Mouse (Mus musculus): ENCODE data around the gene Gm13696.
"Not testable (repeated sequence)": the region's sequence is repeated elsewhere in the genome, so short reads cannot be mapped to it uniquely, and the experiment has no call there.

Gm13696 gene

DNA sequence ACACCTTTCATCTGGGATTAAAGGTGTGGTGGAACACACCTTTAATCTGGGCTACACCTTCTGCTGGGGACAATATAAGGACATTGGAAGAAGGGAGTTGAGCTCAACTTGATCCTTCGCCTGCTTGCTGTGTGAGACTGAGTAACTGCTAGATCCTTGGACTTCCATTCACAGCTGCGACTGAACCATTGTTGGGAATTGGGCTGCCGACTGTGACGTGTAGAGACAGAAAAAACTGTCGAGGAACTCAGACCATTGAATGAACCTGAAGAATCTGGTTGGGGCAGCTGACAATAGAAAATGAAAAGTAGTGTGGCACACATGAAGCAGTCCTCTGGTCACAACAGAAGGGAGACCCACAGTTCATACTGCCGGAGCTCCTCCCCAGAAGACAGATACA is at the start of gene Gm13696:
Gene Gm13696, plus strand, starts transcription at position 301 of the 400 bp plus-strand sequence.
- DNase-seq = not testable (repeated sequence)

DNA sequence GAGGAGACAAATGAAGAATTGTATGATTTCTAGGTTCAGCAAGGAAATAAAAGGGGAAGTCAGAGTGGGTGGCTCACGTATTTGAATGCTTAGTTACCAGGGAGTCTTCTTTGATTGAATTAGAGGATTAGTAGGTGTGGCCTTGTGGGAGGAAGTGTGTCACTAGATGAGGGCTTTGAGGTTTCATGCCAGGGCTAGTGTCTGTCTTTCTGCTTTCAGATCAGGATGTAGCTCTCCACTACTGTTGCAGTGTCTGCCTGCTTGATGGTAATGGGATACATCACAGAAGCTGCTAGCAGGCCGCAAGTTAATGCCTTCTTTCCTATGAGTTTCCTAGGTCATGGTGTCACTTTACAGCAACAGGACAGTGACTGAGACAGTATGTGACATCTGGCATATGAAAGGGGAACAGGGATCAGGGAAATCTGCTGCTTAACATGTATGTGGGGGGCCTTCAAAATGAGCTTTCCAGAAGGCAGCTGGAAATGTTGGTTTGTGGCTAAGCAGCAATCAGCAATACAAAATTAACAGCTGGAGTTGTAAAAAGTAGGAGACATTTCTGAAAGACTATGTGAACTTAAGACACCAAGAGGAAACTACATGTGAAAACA is 43.3 kb upstream of the Gm13696 start:
- DNase-seq = no peak

DNA sequence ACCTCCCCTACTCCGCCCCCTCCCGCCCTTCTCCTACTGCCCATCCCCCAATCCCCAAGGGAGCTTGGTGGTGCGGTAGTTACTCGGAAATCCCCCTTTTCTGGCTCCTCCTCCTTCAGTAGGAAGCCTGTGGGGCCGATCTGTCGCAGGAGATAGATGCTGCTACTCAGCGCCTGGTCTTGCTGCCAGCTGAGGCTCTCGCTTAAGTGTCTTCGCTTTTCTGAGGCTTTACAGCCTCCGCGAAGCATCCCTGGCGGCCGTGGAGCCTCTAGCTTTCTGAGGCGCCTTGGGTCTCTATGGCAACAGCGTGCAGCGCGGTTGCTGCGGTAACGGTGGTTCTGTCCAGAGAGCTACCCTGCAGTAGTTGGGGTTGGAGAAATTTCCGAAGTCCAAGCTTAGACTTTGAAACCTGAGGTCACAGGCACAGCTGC is 32.0 kb upstream of the Gm13696 start, which contains the start of gene Zswim2:
Gene Zswim2, minus strand, starts transcription at position 298 of the 431 bp plus-strand sequence.
- no peak for DNase-seq

GRCm38 (mm10) chr2:83941378-83941777 is 31.5 kb upstream of the Gm13696 start:
- no peak for DNase-seq

- DNase-seq = no peak
These were observed 31.1 kb upstream of the Gm13696 start for GRCm38 (mm10) chr2:83941792-83942191.

DNA sequence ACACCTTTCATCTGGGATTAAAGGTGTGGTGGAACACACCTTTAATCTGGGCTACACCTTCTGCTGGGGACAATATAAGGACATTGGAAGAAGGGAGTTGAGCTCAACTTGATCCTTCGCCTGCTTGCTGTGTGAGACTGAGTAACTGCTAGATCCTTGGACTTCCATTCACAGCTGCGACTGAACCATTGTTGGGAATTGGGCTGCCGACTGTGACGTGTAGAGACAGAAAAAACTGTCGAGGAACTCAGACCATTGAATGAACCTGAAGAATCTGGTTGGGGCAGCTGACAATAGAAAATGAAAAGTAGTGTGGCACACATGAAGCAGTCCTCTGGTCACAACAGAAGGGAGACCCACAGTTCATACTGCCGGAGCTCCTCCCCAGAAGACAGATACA is 17.5 kb upstream of the Gm13696 start, which contains the start of gene Gm13698:
Gene Gm13698, plus strand, starts transcription at position 301 of the 400 bp plus-strand sequence.
- not testable (repeated sequence) for DNase-seq

DNA sequence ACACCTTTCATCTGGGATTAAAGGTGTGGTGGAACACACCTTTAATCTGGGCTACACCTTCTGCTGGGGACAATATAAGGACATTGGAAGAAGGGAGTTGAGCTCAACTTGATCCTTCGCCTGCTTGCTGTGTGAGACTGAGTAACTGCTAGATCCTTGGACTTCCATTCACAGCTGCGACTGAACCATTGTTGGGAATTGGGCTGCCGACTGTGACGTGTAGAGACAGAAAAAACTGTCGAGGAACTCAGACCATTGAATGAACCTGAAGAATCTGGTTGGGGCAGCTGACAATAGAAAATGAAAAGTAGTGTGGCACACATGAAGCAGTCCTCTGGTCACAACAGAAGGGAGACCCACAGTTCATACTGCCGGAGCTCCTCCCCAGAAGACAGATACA is 11.7 kb upstream of the Gm13696 start, which contains the start of gene Gm13693:
Gene Gm13693, plus strand, starts transcription at position 301 of the 400 bp plus-strand sequence.
- DNase-seq = not testable (repeated sequence)

DNA sequence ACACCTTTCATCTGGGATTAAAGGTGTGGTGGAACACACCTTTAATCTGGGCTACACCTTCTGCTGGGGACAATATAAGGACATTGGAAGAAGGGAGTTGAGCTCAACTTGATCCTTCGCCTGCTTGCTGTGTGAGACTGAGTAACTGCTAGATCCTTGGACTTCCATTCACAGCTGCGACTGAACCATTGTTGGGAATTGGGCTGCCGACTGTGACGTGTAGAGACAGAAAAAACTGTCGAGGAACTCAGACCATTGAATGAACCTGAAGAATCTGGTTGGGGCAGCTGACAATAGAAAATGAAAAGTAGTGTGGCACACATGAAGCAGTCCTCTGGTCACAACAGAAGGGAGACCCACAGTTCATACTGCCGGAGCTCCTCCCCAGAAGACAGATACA is 5.9 kb upstream of the Gm13696 start, which contains the start of gene Gm13695:
Gene Gm13695, plus strand, starts transcription at position 301 of the 400 bp plus-strand sequence.
- DNase-seq = not testable (repeated sequence)

- not testable (repeated sequence) for DNase-seq
These were observed 5.7 kb downstream of the Gm13696 start, which contains the start of gene Gm13694 for GRCm38 (mm10) chr2:83978633-83979032. TSS of gene Gm13694 (plus strand) at chr2:83978933.

DNA sequence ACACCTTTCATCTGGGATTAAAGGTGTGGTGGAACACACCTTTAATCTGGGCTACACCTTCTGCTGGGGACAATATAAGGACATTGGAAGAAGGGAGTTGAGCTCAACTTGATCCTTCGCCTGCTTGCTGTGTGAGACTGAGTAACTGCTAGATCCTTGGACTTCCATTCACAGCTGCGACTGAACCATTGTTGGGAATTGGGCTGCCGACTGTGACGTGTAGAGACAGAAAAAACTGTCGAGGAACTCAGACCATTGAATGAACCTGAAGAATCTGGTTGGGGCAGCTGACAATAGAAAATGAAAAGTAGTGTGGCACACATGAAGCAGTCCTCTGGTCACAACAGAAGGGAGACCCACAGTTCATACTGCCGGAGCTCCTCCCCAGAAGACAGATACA is 11.5 kb downstream of the Gm13696 start, which contains the start of gene Gm13697:
Gene Gm13697, plus strand, starts transcription at position 301 of the 400 bp plus-strand sequence.
- not testable (repeated sequence) for DNase-seq

GRCm38 (mm10) chr2:83990253-83990652 is 17.3 kb downstream of the Gm13696 start, which contains the start of gene Gm13691:
TSS of gene Gm13691 (plus strand) at chr2:83990553.
- DNase-seq = not testable (repeated sequence)

GRCm38 (mm10) chr2:83993639-83994255 is 20.8 kb downstream of the Gm13696 start:
- DNase-seq = not testable (repeated sequence)

- DNase-seq = not testable (repeated sequence)
These were observed 21.6 kb downstream of the Gm13696 start for GRCm38 (mm10) chr2:83994526-83994925.

- DNase-seq = no peak
These were observed 36.0 kb downstream of the Gm13696 start for GRCm38 (mm10) chr2:84008913-84009312.

DNA sequence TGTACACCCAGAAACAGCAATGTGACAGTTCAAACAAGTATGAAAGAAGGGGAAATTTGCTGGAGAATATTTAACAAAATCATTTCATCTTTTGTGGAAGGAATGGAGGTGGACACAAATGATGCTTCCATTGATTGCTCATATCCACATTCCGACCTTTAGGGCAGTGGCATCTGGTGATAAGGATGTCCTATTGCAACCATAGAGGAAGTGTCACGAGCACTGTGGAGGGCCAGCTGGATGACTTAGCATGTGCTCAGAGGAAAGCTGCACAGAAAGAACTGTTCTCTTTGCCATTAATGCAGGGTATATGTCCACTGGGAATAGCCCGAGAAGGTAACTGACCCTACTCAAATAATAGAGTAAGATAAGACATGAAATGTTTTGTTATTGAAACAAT is 36.9 kb downstream of the Gm13696 start:
- no peak for DNase-seq

DNA sequence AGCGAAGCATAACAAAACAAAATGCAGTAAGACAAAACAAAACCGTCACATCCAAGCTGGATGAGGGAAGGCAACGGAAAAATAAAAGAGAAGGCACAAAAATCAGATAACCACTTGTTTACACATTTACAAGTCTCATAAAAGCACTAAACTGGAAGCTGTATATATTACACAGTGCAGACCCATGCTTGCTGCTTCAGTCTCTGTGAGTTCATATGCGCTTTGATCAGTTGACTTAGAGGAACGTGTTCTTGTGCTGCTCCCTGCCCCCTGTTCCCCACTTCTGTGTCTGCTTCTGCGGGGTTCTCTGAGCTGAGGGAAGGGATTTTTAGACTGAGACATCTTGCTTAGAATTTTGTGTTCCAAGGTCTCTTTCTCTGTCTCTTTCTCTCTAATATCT is 41.6 kb downstream of the Gm13696 start:
- DNase-seq = no peak

DNA sequence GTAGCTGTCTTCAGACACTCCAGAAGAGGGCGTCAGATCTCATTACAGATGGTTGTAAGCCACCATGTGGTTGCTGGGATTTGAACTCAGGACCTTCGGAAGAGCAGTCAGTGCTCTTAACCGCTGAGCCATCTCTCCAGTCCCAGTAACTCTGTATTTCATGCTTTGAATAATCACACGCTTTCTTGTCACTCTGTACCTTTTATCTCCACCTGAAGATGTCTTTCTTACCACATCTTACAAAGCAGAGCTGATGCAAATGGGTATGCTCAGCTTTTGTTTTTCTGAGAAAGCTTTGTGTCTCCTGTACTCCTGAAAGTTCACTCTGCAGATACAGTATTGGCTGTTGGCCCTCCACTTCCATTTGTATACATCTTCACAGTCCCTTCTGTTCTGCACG is 43.4 kb downstream of the Gm13696 start:
- DNase-seq = not testable (repeated sequence)

DNA sequence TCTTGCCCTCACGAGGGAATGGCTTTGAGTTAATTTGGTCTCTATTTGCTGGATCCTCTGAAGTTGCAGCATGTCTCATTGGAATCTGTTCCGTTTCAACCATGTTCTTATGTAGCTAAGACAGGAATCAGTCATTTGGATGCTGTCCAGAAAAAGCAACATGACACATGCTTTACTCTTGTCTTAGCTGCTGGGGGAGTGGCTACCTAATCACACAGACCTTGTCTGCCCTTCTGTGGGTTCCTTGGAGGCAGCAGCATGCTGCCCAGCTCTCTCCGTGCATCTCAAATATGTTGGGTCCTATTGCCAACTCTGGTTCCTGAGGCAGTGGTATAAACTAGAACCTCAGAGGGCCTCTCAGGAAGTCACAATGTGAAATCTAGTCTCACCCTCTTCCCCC is 45.4 kb downstream of the Gm13696 start:
- no peak for DNase-seq

DNA sequence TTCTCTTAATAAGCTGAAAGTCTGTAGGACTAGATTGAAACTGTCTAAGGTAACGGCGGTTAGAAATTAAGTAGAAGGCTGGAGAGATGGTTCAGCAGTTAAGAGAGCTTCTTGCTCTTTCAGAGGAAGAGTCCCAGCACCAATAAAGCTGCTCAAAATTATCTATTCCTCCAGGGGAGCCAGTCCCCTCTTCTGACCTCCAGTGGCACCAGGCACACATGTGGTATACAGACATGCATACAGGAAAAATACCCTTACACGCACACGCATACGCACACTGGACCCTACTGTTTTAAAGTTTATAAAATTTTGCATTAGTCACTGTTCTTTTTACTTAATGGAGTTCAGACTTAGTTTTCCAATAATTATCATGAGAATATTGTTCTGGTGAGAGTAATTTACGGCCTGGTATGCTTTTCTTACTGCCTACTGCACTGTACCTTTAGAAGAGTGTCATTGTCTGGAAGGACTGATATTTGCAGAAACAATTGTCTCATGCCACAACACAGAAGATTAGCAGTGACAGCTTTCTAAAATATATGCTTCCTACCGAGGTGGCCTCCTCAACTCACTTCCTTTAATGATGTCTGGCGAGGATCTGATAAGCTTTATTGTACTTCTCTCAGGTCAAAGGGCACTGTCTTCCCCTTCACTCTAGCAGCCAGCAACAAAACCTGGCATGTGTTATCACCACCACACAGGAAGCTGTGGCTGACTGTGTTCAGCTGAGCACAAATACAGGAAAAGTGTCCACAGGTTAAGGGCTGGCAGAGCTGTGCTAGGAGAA is 46.8 kb downstream of the Gm13696 start:
- peak; percentile 28 for DNase-seq

DNA sequence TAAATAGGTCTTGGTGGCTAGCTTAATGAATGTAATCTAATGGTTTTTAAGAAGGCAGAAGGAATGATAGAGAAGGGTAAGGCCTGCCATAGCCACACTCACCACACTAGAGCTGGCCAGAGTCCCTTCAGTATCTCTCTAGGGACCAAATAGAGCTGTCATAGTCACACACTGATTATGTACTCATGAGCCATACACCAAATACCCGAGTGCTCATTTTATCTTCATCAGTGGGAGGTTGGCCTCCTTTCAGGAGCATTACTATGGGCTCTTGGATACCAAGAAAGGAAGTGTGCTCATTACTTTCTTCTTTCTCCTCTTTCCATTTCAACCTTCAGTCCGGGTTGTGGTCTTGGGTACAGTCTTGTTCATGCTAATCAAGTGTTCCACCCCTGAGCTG is 49.0 kb downstream of the Gm13696 start:
- no peak for DNase-seq

- peak; percentile 55 for DNase-seq
These were observed 50.0 kb downstream of the Gm13696 start for GRCm38 (mm10) chr2:84022905-84023304.

- DNase-seq = no peak
These were observed 50.4 kb downstream of the Gm13696 start for GRCm38 (mm10) chr2:84023319-84023718.

Data from lung, postnatal 14 days (tissue).